Mouse (Mus musculus) liver, embryonic 11.5 days (tissue): ENCODE data around the gene Tnrc6b. TPM values are rescaled to one million over a fixed set of nuclear protein-coding genes. Genes with fewer than 3 reads are reported as not detected.

ENCODE experiments used
- ATAC-seq: fragments of 200-750 bp; cut with Nextera tagmentation; replicated peaks from 2 replicates; pipeline ENCODE4 v1.8.0; 2017; ENCODE audit warnings: moderate number of reproducible peaks, mild to moderate bottlenecking, moderate TSS enrichment, moderate library complexity; ENCODE audit not compliant: low FRiP score
- DNase-seq: peaks from one replicate; pipeline ENCODE4 v3.0.0-alpha.2; 2017; ENCODE audit warnings: low spot score
- H3K27ac ChIP-seq: fragments of 300-500 bp; sonication (generic); 2 replicates; pipeline ENCODE4 v1.5.1; 2014; ENCODE audit warnings: mild to moderate bottlenecking, low read depth, low read length, control low read depth
- H3K27me3 ChIP-seq: fragments of 300-500 bp; sonication (generic); replicated peaks from 2 replicates; pipeline ENCODE4 v1.6.1; 2014; ENCODE audit warnings: low read length, mixed read lengths; ENCODE audit not compliant: control insufficient read depth, insufficient read depth
- H3K36me3 ChIP-seq: fragments of 300-500 bp; sonication (generic); 2 replicates; pipeline ENCODE4 v1.6.1; 2014; ENCODE audit warnings: mild to moderate bottlenecking, low read length, moderate library complexity, mixed read lengths; ENCODE audit not compliant: control insufficient read depth, insufficient read depth
- H3K4me1 ChIP-seq: fragments of 300-500 bp; sonication (generic); replicated peaks from 2 replicates; pipeline ENCODE4 v1.6.1; 2014; ENCODE audit warnings: low read length, mixed read lengths; ENCODE audit not compliant: control insufficient read depth, insufficient read depth
- H3K4me2 ChIP-seq: fragments of 300-500 bp; sonication (generic); 2 replicates; pipeline ENCODE4 v1.6.1; 2014; ENCODE audit warnings: mild to moderate bottlenecking, control low read depth, moderate library complexity
- H3K4me3 ChIP-seq: fragments of 300-500 bp; sonication (generic); 2 replicates; pipeline ENCODE4 v1.5.1; 2014; ENCODE audit warnings: low read depth, low read length, control low read depth
- H3K9ac ChIP-seq: fragments of 300-500 bp; sonication (generic); 2 replicates; pipeline ENCODE4 v1.6.1; 2014; ENCODE audit warnings: low read depth, low read length, control low read depth
- H3K9me3 ChIP-seq: fragments of 300-500 bp; sonication (generic); 2 replicates; pipeline ENCODE4 v1.6.1; 2016; ENCODE audit warnings: low read length, inconsistent platforms, mixed read lengths; ENCODE audit not compliant: control insufficient read depth
- WGBS: fragments of 180-500 bp; shearing (Covaris S2); extraction: QIAGEN DNeasy Blood & Tissue Kit; methylation state at CpG from one replicate; pipeline ENCODE4 v1.1.7; 2014; 5-methylcytosine and 5-hydroxymethylcytosine counted together
- polyA plus RNA-seq: library from polyadenylated mRNA; unstranded; fragments of >200 nt; fragmentation: Nextera tagmentation; extraction: Ambion mirVana; gene quantifications from 2 replicates; pipeline ENCODE4 v1.2.1, GENCODE M21; 2014

Gene Tnrc6b
- polyA plus RNA-seq, 1 experiment from 2014 or later, result 18.5 TPM

GRCm38 (mm10) chr15:80738244-80738643 is 27.1 kb downstream of the Tnrc6b start:
- H3K9ac ChIP-seq, result no peak overlapping the region
- H3K4me1 ChIP-seq, result peaks cover 16% of the 10 kb centered on the region
- 88% methylated on average over 2 of the region's 2 CpGs for WGBS
- H3K36me3 ChIP-seq, result no peaks in the 10 kb centered on the region
- H3K4me2 ChIP-seq, result no peak overlapping the region
- no peaks in the 10 kb centered on the region for H3K27me3 ChIP-seq
- ATAC-seq (no peak), DNase-seq (no peak)
- no peak overlapping the region for H3K4me3 ChIP-seq
- no peak overlapping the region for H3K27ac ChIP-seq
- no peaks in the 10 kb centered on the region for H3K9me3 ChIP-seq

GRCm38 (mm10) chr15:80739972-80740371 is 28.9 kb downstream of the Tnrc6b start:
- Histone ChIP-seq H3K4me1 (peaks cover 30% of the 10 kb centered on the region), H3K27me3 (no peaks in the 10 kb centered on the region), H3K27ac (no peak overlapping the region), H3K4me3 (no peak overlapping the region), H3K4me2 (no peak overlapping the region), H3K9me3 (no peaks in the 10 kb centered on the region), H3K9ac (no peak overlapping the region), H3K36me3 (no peaks in the 10 kb centered on the region)
- WGBS, result 77% methylated on average over 1 of the region's 1 CpGs
- ATAC-seq (no peak), DNase-seq (no peak)

- WGBS, result 71% methylated on average over 1 of the region's 1 CpGs
Observed at GRCm38 (mm10) chr15:80741836-80742235, 30.7 kb downstream of the Tnrc6b start.

GRCm38 (mm10) chr15:80742991-80743474 is 31.9 kb downstream of the Tnrc6b start:
- H3K9ac ChIP-seq, result no peak overlapping the region
- H3K27ac ChIP-seq, result no peak overlapping the region
- no peak overlapping the region for H3K4me3 ChIP-seq
- no peaks in the 10 kb centered on the region for H3K27me3 ChIP-seq
- H3K4me2 ChIP-seq, result peak overlapping the region; percentile 24; the same call in 1 of the 2 replicates
- H3K9me3 ChIP-seq, result no peaks in the 10 kb centered on the region
- whole genome bisulfite sequencing, result 57% methylated on average over 3 of the region's 3 CpGs
- H3K4me1 ChIP-seq, result peaks cover 41% of the 10 kb centered on the region
- H3K36me3 ChIP-seq, result no peaks in the 10 kb centered on the region
- DNase-seq (no peak), ATAC-seq (peak; percentile 46)

More at GRCm38 (mm10) chr15:80741836-80742235, 30.7 kb downstream of the Tnrc6b start:
- H3K4me2 ChIP-seq, result no peak overlapping the region
- H3K9me3 ChIP-seq, result no peaks in the 10 kb centered on the region
- peaks cover 41% of the 10 kb centered on the region for H3K4me1 ChIP-seq
- no peaks in the 10 kb centered on the region for H3K27me3 ChIP-seq
- H3K36me3 ChIP-seq, result no peaks in the 10 kb centered on the region
- DNase-seq (no peak), ATAC-seq (no peak)
- no peak overlapping the region for H3K27ac ChIP-seq
- no peak overlapping the region for H3K4me3 ChIP-seq
- H3K9ac ChIP-seq, result no peak overlapping the region

GRCm38 (mm10) chr15:80743606-80744005 is 32.5 kb downstream of the Tnrc6b start:
- no peak overlapping the region for H3K4me2 ChIP-seq
- no peaks in the 10 kb centered on the region for H3K27me3 ChIP-seq
- ATAC-seq, result no peak
- DNase-seq, result no peak
- 65% methylated on average over 7 of the region's 7 CpGs for WGBS
- no peak overlapping the region for H3K27ac ChIP-seq
- peaks cover 46% of the 10 kb centered on the region for H3K4me1 ChIP-seq
- no peak overlapping the region for H3K9ac ChIP-seq
- H3K4me3 ChIP-seq, result no peak overlapping the region
- H3K9me3 ChIP-seq, result no peaks in the 10 kb centered on the region
- H3K36me3 ChIP-seq, result no peaks in the 10 kb centered on the region

GRCm38 (mm10) chr15:80744667-80745422 is 33.7 kb downstream of the Tnrc6b start:
- no peaks in the 10 kb centered on the region for H3K36me3 ChIP-seq
- DNase-seq (no peak), ATAC-seq (peak; percentile 81)
- H3K4me2 ChIP-seq, result peak overlapping the region; percentile 39
- no peak overlapping the region for H3K9ac ChIP-seq
- H3K4me1 ChIP-seq, result peaks cover 50% of the 10 kb centered on the region
- WGBS, result 41% methylated on average over 3 of the region's 3 CpGs
- no peak overlapping the region for H3K4me3 ChIP-seq
- no peaks in the 10 kb centered on the region for H3K9me3 ChIP-seq
- H3K27ac ChIP-seq, result no peak overlapping the region
- no peaks in the 10 kb centered on the region for H3K27me3 ChIP-seq

GRCm38 (mm10) chr15:80748979-80749378 is 37.9 kb downstream of the Tnrc6b start:
- Histone ChIP-seq H3K4me1 (peaks cover 41% of the 10 kb centered on the region), H3K36me3 (no peaks in the 10 kb centered on the region), H3K27me3 (no peaks in the 10 kb centered on the region), H3K9ac (no peak overlapping the region), H3K4me3 (no peak overlapping the region), H3K4me2 (peak overlapping the region; percentile 29), H3K27ac (peak overlapping the region; percentile 68), H3K9me3 (no peaks in the 10 kb centered on the region)
- DNase-seq (no peak), ATAC-seq (peak; percentile 66)
- 17% methylated on average over 5 of the region's 5 CpGs for WGBS

GRCm38 (mm10) chr15:80753351-80753750 is 42.2 kb downstream of the Tnrc6b start:
- WGBS, result 81% methylated on average over 6 of the region's 6 CpGs
- Histone ChIP-seq H3K9ac (no peak overlapping the region), H3K27ac (no peak overlapping the region), H3K27me3 (no peaks in the 10 kb centered on the region), H3K4me3 (no peak overlapping the region), H3K4me2 (no peak overlapping the region), H3K4me1 (peaks cover 22% of the 10 kb centered on the region), H3K36me3 (no peaks in the 10 kb centered on the region), H3K9me3 (no peaks in the 10 kb centered on the region)
- ATAC-seq, result no peak
- no peak for DNase-seq

GRCm38 (mm10) chr15:80754103-80754502 is 43.0 kb downstream of the Tnrc6b start:
- H3K4me2 ChIP-seq, result no peak overlapping the region
- peaks cover 16% of the 10 kb centered on the region for H3K4me1 ChIP-seq
- no peaks in the 10 kb centered on the region for H3K9me3 ChIP-seq
- no peak overlapping the region for H3K27ac ChIP-seq
- H3K9ac ChIP-seq, result no peak overlapping the region
- DNase-seq (no peak), ATAC-seq (peak; percentile 51; the same call in 1 of the 2 replicates)
- no peaks in the 10 kb centered on the region for H3K36me3 ChIP-seq
- no peaks in the 10 kb centered on the region for H3K27me3 ChIP-seq
- H3K4me3 ChIP-seq, result no peak overlapping the region
- 81% methylated on average over 1 of the region's 1 CpGs for WGBS
